Mouse (Mus musculus) ovary, postnatal 14 days (tissue): ENCODE measurements around the gene Tcea3.

Experiments
- DNase-seq: peaks from one replicate; pipeline ENCODE4 v3.0.0; 2022; ENCODE audit warnings: low spot score

Gene Tcea3

DNA sequence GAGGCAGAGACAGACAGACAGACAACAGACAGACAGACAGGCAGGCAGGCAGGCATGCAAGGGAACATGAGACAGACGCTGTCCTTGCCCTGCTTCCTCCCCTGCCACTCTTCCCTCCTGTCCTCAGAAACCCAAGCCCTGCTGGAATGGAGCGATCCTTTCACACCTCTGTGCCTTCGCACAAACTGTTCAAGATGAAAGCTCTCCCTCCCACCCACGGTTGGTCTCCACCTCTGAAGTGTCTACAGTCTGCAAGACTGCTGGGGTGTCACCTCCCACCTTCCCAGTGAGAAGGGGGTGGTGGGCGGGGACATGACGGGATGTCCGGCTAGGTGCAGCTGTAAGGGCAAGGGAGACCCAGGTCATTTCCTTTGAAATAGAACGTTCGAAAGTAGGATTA lies 34.1 kb downstream of the Tcea3 start:
- DNase-seq = no peak

DNA sequence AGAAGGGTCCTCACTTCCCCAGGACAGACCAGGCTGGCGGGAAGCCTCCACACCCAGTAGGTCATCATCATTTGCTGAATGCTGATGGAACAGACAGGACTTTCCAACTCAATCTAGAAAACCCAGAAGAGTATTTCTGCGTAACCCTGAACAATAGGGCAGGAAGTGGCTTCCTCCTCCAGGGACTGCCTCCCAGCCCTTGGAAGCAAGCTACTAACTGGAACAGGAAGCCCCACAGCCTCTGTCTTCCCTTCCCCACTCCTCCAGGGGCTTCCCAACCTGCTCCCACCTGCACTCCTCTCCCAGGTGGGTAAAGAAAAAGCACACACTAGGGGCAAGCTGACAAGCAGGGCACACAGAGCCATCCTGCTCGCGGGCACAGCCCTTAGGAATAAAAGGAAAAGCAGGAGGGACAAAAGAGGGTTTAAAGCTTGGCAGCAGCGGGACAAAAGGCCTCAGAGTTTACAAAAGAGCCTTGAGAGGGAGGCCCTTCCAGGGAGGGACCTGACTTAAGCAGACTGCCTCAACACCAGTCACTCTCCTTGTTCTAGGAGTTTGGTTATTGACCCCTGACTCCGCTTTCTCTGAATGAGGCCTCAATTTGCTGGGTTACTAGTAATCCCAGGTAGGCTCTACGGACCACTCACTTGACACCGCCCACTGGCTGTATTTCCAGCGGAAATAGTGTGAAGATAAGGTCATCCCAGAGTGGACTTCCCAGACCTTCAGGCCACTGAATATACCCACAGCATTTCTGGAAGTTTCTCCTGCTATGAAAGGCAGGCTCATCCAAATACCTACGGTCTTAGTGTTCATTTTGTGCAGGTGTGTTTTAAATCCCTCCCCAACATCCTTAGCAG lies 35.3 kb downstream of the Tcea3 start:
- no peak for DNase-seq

DNA sequence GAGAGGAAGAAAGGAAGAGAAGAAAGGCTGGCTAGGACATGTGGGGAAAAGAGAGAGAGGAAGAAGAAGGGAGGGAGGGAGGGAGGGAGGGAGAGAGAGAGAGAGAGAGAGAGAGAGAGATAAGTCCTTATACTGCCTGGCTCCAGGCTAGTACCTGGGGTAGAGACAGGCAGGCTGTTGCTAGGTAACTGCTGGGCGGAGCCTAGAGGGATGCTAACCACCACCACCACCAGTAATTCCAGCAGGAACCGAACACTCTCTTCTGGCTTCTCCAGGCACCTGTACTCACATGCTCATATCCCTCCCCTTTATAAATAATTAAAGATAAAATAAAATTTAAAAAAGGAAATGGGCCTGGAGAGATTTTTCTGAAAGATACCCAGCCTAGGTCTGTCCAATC lies 36.3 kb downstream of the Tcea3 start:
- DNase-seq = no peak

DNA sequence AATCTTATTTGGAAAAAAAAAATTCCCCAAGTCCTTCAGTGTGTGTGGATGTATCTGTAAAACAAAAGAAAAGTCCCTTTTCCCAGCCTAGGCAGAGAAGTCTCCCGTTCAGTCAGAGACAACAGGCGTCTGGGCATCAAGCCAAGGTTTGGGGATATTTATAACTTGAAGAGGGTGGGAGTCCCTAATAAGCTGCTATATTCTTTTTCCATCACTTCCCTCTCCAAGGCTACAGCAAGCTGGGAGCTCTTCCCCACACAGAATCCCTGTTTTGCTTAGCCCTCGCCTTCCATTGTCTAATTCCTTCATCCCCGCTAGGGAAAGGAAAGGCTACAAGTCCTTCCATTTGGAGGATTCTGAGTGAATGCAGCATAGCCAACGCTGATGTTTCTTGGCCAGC lies 36.9 kb downstream of the Tcea3 start, which contains the start of gene Zfp46:
Gene Zfp46, plus strand, starts transcription at position 229 of the 400 bp plus-strand sequence.
- DNase-seq = peak; percentile 63

DNA sequence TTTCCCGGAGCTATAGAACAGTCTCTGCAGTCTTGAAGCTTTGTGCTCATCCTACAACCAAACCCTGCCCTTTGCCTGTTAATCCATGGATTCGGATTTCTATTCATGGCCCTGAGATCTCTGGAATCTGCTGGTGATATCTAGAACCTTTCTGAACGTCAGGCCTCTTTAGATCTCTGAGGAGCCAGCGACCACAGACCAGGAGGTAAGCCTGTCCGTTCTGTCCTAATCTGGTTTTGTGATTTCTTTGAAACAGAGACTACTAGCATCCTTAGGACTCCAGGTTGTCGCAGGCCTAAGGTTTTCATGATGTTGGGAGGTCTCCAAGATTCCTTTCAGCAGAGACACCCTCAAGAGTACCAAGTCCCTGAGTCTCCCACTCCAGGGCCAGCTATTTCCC lies 37.4 kb downstream of the Tcea3 start:
- DNase-seq = peak; percentile 15

DNA sequence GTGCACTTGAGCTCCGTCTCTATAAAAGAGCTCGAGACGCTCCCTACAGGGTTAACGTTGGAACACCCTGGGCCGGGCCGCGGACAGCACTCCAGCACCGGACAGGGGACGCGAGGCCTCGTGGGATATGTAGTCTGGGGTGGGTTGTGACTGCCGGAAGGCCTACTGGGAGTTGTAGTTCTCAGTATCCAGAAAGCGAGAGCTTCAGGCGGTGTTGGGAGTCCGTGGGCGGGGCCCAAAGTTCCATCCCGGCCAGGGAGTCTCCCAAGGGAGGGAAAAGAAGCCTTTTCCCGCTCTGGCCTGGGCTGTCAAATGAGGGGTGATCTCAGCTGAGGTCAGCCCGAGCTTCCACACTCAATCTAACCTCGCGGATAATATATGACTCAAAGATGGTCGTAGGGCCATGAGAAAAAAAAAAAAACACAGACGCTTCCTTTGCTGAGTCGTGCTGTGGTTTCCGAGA lies 37.9 kb downstream of the Tcea3 start:
- peak; percentile 85 for DNase-seq

DNA sequence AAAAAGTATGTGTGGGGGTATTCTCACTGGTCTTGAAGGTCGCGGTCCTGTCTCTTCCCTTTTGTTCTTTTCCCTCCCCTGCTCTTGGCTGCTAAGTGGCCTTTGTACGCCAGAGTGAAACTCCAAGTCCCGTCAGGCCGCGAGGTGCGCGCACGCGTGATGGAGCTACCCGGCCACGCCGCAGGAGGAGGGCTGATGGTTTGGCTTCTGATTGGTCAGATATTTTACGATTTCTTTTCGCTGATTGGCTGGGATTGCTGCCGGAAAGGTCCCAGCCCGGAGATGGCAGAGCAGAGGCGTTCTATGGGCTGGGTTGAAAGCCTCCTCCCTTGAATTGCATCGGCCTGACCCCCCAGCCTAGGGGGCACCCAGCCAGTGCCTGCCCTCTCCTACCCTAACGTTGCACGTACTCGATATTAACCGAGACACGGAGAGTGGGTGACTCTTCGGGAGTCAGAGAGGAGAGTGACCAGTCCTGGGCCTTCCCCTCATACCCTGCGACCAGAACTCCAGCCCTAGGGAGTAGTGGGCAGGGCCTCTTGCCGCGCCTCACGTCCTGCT lies 38.4 kb downstream of the Tcea3 start:
- DNase-seq = peak; percentile 90

DNA sequence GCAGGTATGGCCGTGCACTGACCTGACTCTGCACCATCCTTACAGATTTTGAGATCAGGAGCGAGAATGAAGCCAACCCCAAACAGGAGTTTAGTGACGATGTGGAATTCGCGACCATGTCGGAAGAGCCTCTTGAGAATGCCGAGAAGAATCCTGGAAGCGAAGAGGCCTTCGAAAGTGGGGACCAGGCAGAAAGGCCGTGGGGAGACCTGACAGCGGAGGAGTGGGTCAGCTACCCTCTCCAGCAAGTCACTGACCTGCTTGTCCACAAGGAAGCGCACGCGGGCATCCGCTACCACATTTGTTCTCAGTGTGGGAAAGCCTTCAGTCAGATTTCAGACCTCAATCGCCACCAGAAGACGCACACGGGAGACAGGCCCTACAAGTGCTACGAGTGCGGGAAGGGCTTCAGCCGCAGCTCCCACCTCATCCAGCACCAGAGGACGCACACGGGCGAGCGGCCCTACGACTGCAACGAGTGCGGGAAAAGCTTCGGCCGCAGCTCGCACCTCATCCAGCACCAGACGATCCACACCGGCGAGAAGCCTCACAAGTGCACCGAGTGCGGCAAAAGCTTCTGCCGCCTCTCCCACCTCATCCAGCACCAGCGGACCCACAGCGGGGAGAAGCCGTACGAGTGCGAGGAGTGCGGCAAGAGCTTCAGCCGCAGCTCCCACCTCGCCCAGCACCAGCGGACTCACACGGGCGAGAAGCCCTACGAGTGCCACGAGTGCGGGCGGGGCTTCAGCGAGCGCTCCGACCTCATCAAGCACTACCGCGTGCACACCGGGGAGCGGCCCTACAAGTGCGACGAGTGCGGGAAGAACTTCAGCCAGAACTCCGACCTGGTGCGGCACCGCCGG lies 42.6 kb downstream of the Tcea3 start:
- DNase-seq = no peak

- DNase-seq = no peak
Observed at GRCm38 (mm10) chr4:136290781-136291595, 43.5 kb downstream of the Tcea3 start.

GRCm38 (mm10) chr4:136291692-136292091 lies 44.2 kb downstream of the Tcea3 start:
- no peak for DNase-seq

- no peak for DNase-seq
Observed at GRCm38 (mm10) chr4:136295941-136296340, 48.4 kb downstream of the Tcea3 start.

GRCm38 (mm10) chr4:136302462-136302861 lies 54.9 kb downstream of the Tcea3 start:
- no peak for DNase-seq

DNA sequence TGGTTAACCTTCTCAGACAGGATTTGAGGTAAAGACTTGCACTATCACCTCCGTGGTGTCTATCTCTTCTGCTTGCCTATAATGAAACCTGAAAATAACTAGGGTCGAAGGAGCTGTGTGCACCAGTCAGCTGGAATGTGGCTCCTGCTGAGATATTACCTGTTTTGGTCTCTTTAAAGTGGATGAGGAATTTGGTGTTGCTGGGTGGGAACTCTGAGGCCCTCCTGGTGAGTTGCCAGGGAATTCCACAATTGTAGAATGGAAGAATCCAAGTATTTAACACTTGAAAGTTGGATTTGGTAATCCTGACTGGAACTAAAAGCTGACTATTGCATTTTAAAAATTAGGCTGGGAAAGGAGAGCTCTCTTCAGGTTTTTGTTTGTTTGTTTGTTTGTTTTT lies 56.7 kb downstream of the Tcea3 start:
- DNase-seq = no peak

- no peak for DNase-seq
Observed at GRCm38 (mm10) chr4:136308355-136308754, 60.8 kb downstream of the Tcea3 start.

DNA sequence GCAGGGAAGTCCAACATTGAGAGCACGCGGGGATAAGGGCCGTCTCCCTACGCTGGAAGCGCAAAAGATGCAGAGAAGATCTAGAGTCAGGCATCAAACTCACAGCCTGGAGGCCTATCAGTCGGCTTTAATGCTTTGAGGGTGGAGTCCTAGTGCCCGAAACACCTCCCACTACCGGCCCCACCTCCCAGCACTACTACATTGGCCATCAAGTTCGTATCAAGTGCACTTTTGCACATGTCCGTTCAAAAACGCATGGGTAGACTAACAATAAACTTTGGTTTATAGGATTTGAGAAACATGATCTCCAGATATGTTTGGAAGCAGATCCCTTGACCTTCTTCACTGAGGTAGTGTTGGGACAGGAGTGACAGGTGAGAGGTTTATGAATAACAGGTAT lies 62.3 kb downstream of the Tcea3 start:
- peak; percentile 30 for DNase-seq

DNA sequence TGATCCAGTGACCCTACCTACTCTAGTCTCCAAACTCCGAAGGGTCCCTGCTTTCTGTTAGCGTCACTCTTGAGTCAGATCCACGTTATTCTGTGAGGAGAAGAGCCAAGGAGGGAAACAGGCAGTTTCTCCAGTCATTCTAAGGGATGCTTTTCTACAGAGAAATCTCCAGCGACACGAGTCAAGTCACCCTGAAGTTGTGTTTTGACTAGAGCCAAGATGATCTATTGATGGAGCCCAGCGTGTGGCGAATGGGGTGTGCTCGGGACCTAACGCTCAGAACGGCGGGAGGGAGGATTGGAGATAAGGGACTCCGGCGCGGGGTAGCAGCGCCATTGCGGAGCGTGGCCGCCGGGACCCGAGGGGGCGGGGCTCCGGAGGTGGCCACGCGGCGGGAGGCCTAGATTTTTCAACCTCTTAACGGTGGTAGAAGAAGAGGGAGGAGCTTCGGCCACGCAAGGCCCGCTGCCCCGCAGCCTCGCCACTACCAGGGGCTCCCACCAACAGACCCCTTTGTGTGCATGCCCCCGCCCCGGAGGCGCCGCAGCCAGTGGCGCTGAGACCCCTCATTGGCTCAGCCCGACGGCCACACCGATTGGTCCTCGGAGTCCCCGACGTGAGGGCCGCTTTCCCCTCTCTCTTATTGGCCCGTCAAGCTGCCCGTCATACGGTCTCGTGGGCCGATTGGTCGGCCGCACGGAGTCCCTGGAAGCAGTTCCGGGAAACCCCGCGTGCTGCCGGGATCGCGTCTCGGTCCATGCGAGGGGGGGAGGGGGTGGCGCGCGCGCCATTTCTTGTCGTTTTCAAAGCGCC lies 62.9 kb downstream of the Tcea3 start, which contains the start of gene Hnrnpr:
Gene Hnrnpr, plus strand, starts transcription at position 714 of the 813 bp plus-strand sequence.
- peak; percentile 99 for DNase-seq

DNA sequence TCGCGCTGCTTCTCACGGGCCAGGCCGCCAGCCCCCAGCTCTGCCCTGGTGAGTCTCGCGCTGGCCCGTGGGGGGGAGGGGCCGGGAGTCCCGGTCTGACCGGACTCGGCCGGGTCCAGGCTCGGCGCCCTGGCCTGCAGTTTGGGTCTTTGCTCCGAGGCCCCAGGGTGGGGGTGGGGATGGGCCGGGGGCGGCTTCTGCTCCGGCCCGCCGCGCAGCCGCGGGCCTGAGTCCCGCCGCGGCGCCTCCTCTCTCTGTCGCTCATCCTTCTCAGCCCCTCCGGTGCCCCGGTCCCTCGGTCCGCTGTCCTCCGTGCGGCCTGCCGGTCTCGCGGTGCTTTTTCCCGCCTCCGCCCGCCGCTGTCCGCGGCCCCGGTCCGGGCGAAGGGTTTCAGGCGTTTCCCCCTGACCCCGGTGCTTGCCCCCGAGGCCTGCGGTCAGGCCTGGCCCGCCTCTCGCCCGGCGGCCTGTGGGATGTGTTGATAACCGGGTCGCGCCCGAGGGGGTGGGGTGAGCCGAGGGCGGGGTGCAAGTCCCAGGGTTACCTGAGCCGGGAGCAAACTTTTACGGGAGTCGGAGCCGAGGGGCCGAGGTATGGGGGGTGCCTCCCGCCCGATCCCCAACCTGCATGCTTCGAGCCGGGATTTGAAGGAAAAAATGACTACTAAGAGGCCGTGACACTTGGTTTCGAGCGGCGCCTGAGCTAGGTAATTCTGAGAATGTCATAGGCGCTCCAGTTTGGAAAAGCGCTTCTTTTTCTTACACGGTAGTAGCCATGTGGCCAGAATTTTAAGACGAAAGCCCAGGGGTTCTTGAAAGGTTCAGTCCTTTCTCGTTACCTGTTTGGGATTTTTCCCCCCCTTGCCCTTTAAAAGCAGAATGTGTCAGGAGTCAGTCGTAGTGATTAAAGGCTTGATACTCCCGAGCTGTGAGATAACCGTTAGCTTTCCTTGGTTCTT lies 63.8 kb downstream of the Tcea3 start:
- DNase-seq = peak; percentile 37

DNA sequence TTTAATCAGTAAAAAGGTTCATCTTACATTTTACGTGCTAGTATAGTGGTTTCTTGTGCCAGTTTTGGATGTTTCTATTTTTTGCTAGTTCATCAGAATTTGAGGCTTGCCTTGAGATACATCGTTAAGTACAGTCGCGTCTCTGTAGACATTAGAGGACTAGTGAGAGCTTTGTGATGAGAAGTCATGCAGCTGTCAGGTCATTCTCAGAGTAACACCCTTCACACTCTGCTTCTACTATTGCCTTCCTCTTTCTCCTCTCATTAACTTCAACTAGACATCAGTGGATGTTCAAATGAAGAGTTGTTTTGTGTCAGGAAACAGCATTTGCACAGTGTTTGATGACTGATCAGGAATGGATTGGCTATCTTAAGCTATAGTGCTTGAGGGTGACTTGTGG lies 65.1 kb downstream of the Tcea3 start:
- DNase-seq = no peak

DNA sequence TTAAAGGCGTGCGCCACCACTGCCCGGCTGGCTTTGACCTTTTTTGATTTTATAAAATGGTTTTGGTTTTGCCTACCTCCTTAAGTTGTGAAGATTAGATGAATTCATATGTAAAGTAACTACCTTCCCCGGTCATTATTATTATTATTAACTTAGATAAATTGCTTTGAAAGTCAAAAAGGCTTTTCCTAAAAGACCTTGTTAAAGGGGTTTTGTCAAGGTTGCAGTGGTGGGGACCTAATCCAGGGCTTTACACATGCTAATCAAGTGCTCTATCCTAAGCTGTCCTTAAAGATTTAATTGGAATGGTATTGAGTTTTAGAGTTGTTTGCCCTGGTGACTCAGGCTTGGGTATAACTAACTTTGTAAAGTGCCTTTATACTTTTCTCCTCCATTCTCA lies 70.1 kb downstream of the Tcea3 start:
- DNase-seq = no peak

DNA sequence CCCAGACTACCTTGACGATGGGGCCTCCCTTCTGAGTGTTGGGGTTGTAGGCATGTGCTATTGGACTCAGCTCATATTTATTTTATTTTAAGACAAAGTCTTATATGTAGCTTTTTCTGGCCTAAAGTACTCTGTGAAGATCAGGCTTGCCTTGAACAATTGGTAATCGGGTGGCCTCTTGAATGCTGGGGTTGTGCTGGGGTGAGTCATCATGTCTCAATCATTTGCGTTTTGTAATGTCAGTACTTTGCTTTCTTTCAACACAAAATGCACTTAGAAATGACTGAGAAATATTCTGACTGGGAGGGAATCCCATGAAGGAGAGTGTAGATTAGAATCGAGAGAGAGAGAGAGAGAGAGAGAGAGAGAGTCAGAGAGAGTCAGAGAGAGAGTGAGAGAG lies 72.5 kb downstream of the Tcea3 start:
- no peak for DNase-seq
